Mouse (Mus musculus): ENCODE measurements around the gene Wwc2.
A peak's percentile ranks its signal among the peaks of the same experiment; 100 is the strongest.

DNA sequence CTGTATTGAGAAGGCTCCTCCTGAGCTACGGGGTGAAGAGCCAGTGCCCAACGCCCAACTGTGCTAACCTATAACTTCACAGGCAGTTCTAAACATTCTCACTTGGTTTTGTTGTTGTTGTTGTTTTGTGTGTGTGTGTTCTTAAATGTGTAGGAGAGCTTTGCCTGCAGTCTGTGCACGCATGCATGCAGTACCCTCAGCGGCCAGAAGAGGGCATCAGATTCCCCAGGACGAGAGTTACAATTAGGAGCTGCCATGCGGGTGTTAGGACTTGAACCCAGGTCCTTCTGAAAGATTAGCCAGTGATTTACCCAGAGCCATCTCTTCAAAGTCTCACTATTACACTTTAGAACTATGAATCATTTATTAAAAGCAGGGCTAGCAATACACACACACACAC is 12.0 kb downstream of the Wwc2 start:
- peak; percentile 76 for TF ChIP-seq CTCF (IDR thresholded peaks at IDR 0.05; ENCODE audit: low read depth)
- TF ChIP-seq EP300 (IDR thresholded peaks at IDR 0.05; ENCODE audit: low read depth) = no peak

Data from liver, postnatal 0 days (tissue).